Mouse (Mus musculus) fat pad, adult 2 months (tissue): Measurements from ENCODE around the gene Mest.

Source experiments
- DNase-seq: peaks from one replicate; pipeline ENCODE4 v3.0.0-alpha.2; 2011; ENCODE audit warnings: low read depth, low spot score; ENCODE audit errors: extremely low read depth

Gene Mest

GRCm38 (mm10) chr6:30703977-30704602, 19.3 kb upstream of the Mest start:
- DNase-seq, result no peak

- no peak for DNase-seq
These were observed 14.2 kb upstream of the Mest start for GRCm38 (mm10) chr6:30709115-30709514.

GRCm38 (mm10) chr6:30710371-30711364, 12.7 kb upstream of the Mest start:
- DNase-seq, result no peak

GRCm38 (mm10) chr6:30711365-30711763, 12.0 kb upstream of the Mest start:
- DNase-seq, result no peak

GRCm38 (mm10) chr6:30712484-30712883, 10.9 kb upstream of the Mest start:
- DNase-seq, result no peak

- no peak for DNase-seq
These were observed 9.9 kb upstream of the Mest start for GRCm38 (mm10) chr6:30713455-30713854.

GRCm38 (mm10) chr6:30713896-30714295, 9.5 kb upstream of the Mest start:
- DNase-seq, result no peak

- DNase-seq, result no peak
These were observed 8.4 kb upstream of the Mest start for GRCm38 (mm10) chr6:30714891-30715471.

GRCm38 (mm10) chr6:30716796-30717195, 6.6 kb upstream of the Mest start:
- DNase-seq, result no peak

- no peak for DNase-seq
These were observed 772 bp upstream of the Mest start for GRCm38 (mm10) chr6:30722385-30723164.

GRCm38 (mm10) chr6:30730301-30730971, 7.1 kb downstream of the Mest start:
- no peak for DNase-seq

- DNase-seq, result no peak
These were observed 9.3 kb downstream of the Mest start for GRCm38 (mm10) chr6:30732571-30733130.

- no peak for DNase-seq
These were observed 11.1 kb downstream of the Mest start for GRCm38 (mm10) chr6:30734465-30734864.

- no peak for DNase-seq
These were observed 11.8 kb downstream of the Mest start for GRCm38 (mm10) chr6:30734988-30735727.

GRCm38 (mm10) chr6:30735728-30736371, 12.5 kb downstream of the Mest start:
- DNase-seq, result no peak

- DNase-seq, result no peak
These were observed 13.0 kb downstream of the Mest start for GRCm38 (mm10) chr6:30736372-30736762.

GRCm38 (mm10) chr6:30736864-30737547, 13.7 kb downstream of the Mest start:
- no peak for DNase-seq
